Mouse (Mus musculus): ENCODE measurements at regions not wholly inside any gene's neighbourhood (a gene's known extent, or its start where the extent isn't known, plus 50 kb on each side); places are given as distances from the start of the nearest gene placed in this dataset.

GRCm38 (mm10) chr13:112058218-112058617 is 230.0 kb upstream of the Ankrd55 start:
- DNase-seq (ENCODE audit: low spot score), result no peak

DNA sequence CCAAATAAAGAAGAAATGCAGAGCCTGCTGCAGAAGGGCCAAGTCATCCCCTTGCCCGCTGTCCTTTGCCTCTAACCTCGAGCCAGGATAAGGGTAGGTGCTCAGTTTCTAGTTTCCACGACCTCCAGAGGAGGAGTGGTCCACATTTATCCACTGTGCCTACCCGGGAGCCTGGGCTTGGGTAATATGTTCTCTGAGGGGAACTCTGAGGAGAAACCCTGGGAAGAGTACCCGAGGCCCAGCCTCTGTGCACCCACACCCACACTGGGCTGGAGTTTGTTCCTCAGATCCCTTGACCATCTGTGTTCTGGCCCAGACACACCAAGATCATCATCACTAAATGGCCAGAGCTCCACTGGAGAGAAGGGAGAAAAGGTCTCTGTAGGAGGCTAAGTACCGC is 229.5 kb upstream of the Ankrd55 start:
- no peaks in the 10 kb centered on the region for H3K4me1 ChIP-seq (ENCODE audit: insufficient read depth, low read depth, low read length)
- peaks cover 4% of the 10 kb centered on the region for H3K27me3 ChIP-seq (ENCODE audit: insufficient read depth, low read length)
- no peak overlapping the region for H3K4me3 ChIP-seq (ENCODE audit: low read depth, low read length)
- no peaks in the 10 kb centered on the region for H3K36me3 ChIP-seq (replicated peaks)
- no peak for ATAC-seq (ENCODE audit: extremely low read depth, insufficient number of reproducible peaks, low FRiP score, poor library complexity, severe bottlenecking)
- no peaks in the 10 kb centered on the region for H3K9me3 ChIP-seq (replicated peaks)
- no peak for DNase-seq (ENCODE audit: low spot score)
- TF ChIP-seq TAL1 (conservative IDR thresholded peaks at IDR 0.05; ENCODE audit: low read depth, low read length) (no peak), CTCF (IDR thresholded peaks at IDR 0.05; ENCODE audit: low read depth, low read length) (no peak)

More at GRCm38 (mm10) chr13:112058218-112058617, 230.0 kb upstream of the Ankrd55 start:
- no peaks in the 10 kb centered on the region for H3K9me3 ChIP-seq (replicated peaks)
- TF ChIP-seq TAL1 (conservative IDR thresholded peaks at IDR 0.05; ENCODE audit: low read depth, low read length) (no peak), GATA1 (IDR thresholded peaks at IDR 0.05; ENCODE audit: borderline replicate concordance, low read length) (no peak), CTCF (IDR thresholded peaks at IDR 0.05; ENCODE audit: low read depth, low read length) (no peak), POLR2AphosphoS5 (IDR thresholded peaks at IDR 0.05; ENCODE audit: insufficient replicate concordance, low read depth, low read length) (no peak), GATA2 (IDR thresholded peaks at IDR 0.05; ENCODE audit: borderline replicate concordance, low read depth, low read length) (no peak)
- no peaks in the 10 kb centered on the region for H3K4me1 ChIP-seq (ENCODE audit: insufficient read depth, low read depth, low read length)
- peaks cover 4% of the 10 kb centered on the region for H3K27me3 ChIP-seq (ENCODE audit: insufficient read depth, low read length)
- H3K36me3 ChIP-seq (replicated peaks), result no peaks in the 10 kb centered on the region
- no peak for ATAC-seq (ENCODE audit: extremely low read depth, insufficient number of reproducible peaks, low FRiP score, poor library complexity, severe bottlenecking)
- no peak overlapping the region for H3K4me3 ChIP-seq (ENCODE audit: low read depth, low read length)

DNA sequence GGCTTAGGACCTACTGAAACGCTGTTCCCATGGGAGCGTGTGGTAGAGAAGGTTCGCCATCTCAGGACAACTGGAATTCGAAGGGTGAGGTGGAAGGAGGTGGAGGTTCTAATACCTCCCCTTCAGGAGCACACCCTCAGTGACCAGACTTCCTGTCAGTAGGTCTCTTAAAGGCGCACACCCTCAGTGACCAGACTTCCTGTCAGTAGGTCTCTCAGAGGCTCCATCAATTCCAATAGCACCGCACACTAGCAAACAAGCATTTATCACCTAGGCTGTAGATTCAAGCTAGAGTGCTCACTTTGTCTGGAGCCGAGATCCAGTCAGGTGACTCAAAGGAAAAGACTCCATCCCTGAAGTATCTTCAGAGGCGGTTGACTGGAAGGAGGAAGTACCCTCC is 226.2 kb upstream of the Ankrd55 start:
- Histone ChIP-seq H3K9me3 (replicated peaks) (no peaks in the 10 kb centered on the region), H3K36me3 (replicated peaks) (no peaks in the 10 kb centered on the region), H3K27me3 (ENCODE audit: insufficient read depth, low read length) (peaks cover 4% of the 10 kb centered on the region)

GRCm38 (mm10) chr13:112063409-112064111 is 224.7 kb upstream of the Ankrd55 start:
- no peak overlapping the region for H3K4me3 ChIP-seq (ENCODE audit: low read depth, low read length)
- no peaks in the 10 kb centered on the region for H3K9me3 ChIP-seq (replicated peaks)
- peaks cover 9% of the 10 kb centered on the region for H3K27me3 ChIP-seq (ENCODE audit: insufficient read depth, low read length)
- DNase-seq (ENCODE audit: low spot score) (no peak), ATAC-seq (ENCODE audit: extremely low read depth, insufficient number of reproducible peaks, low FRiP score, poor library complexity, severe bottlenecking) (no peak)
- no peak for TF ChIP-seq CTCF (IDR thresholded peaks at IDR 0.05; ENCODE audit: low read depth, low read length)
- TF ChIP-seq POLR2AphosphoS5 (IDR thresholded peaks at IDR 0.05; ENCODE audit: insufficient replicate concordance, low read depth, low read length), result no peak
- no peak for TF ChIP-seq TAL1 (conservative IDR thresholded peaks at IDR 0.05; ENCODE audit: low read depth, low read length)
- no peak for TF ChIP-seq GATA2 (IDR thresholded peaks at IDR 0.05; ENCODE audit: borderline replicate concordance, low read depth, low read length)
- no peak for TF ChIP-seq GATA1 (IDR thresholded peaks at IDR 0.05; ENCODE audit: borderline replicate concordance, low read length)
- H3K36me3 ChIP-seq (replicated peaks), result no peaks in the 10 kb centered on the region
- no peaks in the 10 kb centered on the region for H3K4me1 ChIP-seq (ENCODE audit: insufficient read depth, low read depth, low read length)

More for the DNA sequence above, 226.2 kb upstream of the Ankrd55 start:
- DNase-seq (ENCODE audit: low spot score), result no peak
- no peak overlapping the region for H3K4me3 ChIP-seq (ENCODE audit: low read depth, low read length)
- no peak for ATAC-seq (ENCODE audit: extremely low read depth, insufficient number of reproducible peaks, low FRiP score, poor library complexity, severe bottlenecking)
- no peaks in the 10 kb centered on the region for H3K4me1 ChIP-seq (ENCODE audit: insufficient read depth, low read depth, low read length)
- TF ChIP-seq TAL1 (conservative IDR thresholded peaks at IDR 0.05; ENCODE audit: low read depth, low read length), result no peak
- TF ChIP-seq GATA1 (IDR thresholded peaks at IDR 0.05; ENCODE audit: borderline replicate concordance, low read length), result no peak
- no peak for TF ChIP-seq POLR2AphosphoS5 (IDR thresholded peaks at IDR 0.05; ENCODE audit: insufficient replicate concordance, low read depth, low read length)
- TF ChIP-seq GATA2 (IDR thresholded peaks at IDR 0.05; ENCODE audit: borderline replicate concordance, low read depth, low read length), result no peak
- no peak for TF ChIP-seq CTCF (IDR thresholded peaks at IDR 0.05; ENCODE audit: low read depth, low read length)

DNA sequence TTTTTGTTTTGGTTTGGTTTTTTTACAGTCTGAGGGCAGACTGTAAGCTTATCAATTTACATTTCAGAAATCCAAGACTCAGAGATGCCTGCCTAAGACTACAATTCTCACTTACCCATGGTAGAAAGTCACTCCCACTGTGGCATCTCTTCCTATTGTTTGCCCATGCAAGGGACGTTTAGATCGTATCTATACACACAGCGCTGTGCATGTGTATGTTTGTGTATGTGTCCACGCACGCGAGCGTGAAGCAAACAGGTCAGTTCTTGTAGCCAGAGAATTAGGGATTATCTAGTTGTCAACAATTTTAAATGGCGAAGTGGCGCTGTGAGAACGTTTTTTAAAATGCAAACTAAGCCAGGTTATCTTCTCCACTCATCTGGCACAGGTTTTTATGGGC is 223.6 kb upstream of the Ankrd55 start:
- ATAC-seq (ENCODE audit: extremely low read depth, insufficient number of reproducible peaks, low FRiP score, poor library complexity, severe bottlenecking), result no peak
- Histone ChIP-seq H3K27me3 (ENCODE audit: insufficient read depth, low read length) (peaks cover 11% of the 10 kb centered on the region), H3K4me1 (ENCODE audit: insufficient read depth, low read depth, low read length) (no peaks in the 10 kb centered on the region), H3K9me3 (replicated peaks) (no peaks in the 10 kb centered on the region), H3K36me3 (replicated peaks) (no peaks in the 10 kb centered on the region), H3K4me3 (ENCODE audit: low read depth, low read length) (no peak overlapping the region)
- TF ChIP-seq GATA1 (IDR thresholded peaks at IDR 0.05; ENCODE audit: borderline replicate concordance, low read length), result no peak
- TF ChIP-seq CTCF (IDR thresholded peaks at IDR 0.05; ENCODE audit: low read depth, low read length), result no peak
- no peak for TF ChIP-seq GATA2 (IDR thresholded peaks at IDR 0.05; ENCODE audit: borderline replicate concordance, low read depth, low read length)
- no peak for TF ChIP-seq TAL1 (conservative IDR thresholded peaks at IDR 0.05; ENCODE audit: low read depth, low read length)
- no peak for TF ChIP-seq POLR2AphosphoS5 (IDR thresholded peaks at IDR 0.05; ENCODE audit: insufficient replicate concordance, low read depth, low read length)
- no peak for DNase-seq (ENCODE audit: low spot score)

DNA sequence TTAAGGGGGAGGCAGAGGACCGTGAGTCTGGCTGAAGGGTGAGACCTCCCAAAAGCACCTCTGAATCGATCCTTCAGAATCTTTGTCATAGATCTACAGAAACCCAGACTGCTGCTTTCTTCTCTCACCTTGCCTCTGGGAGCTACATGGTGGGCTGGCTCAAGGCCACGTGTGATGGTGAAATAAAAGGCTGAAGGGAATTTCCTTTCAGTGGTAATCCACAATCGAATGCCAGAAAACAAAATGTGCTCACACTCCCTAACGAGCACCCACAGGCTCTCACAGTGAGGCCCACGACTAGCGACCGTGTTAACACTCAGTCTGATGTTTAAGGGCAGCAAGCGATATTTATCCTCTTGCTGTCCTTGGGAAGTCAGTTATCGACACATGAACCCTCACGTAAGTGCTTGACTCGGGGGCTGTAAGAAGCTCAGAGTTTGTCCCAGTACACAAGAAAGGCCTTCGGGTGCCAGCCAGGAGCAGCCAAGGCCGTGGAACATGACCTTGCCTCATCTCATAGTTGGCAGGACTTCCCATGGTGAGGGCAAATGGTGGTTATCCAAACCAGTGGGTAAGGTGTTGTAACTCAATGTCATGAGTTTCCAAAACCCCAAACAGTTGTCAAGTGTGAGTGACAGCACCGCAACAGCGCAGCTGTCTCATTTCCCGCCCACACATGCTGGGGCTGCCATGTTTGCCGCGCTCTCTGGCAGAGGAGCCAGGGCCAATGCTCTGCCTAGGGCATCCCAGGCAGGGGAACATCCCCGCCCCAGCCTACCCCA is 221.0 kb upstream of the Ankrd55 start:
- TF ChIP-seq GATA1 (IDR thresholded peaks at IDR 0.05; ENCODE audit: borderline replicate concordance, low read length) (no peak), GATA2 (IDR thresholded peaks at IDR 0.05; ENCODE audit: borderline replicate concordance, low read depth, low read length) (no peak), CTCF (IDR thresholded peaks at IDR 0.05; ENCODE audit: low read depth, low read length) (no peak), TAL1 (conservative IDR thresholded peaks at IDR 0.05; ENCODE audit: low read depth, low read length) (no peak), POLR2AphosphoS5 (IDR thresholded peaks at IDR 0.05; ENCODE audit: insufficient replicate concordance, low read depth, low read length) (no peak)
- Histone ChIP-seq H3K4me3 (ENCODE audit: low read depth, low read length) (no peak overlapping the region), H3K9me3 (replicated peaks) (no peaks in the 10 kb centered on the region), H3K27me3 (ENCODE audit: insufficient read depth, low read length) (peaks cover 13% of the 10 kb centered on the region; the same call in 1 of the 2 replicates), H3K36me3 (replicated peaks) (no peaks in the 10 kb centered on the region), H3K4me1 (ENCODE audit: insufficient read depth, low read depth, low read length) (no peaks in the 10 kb centered on the region)
- DNase-seq (ENCODE audit: low spot score) (no peak), ATAC-seq (ENCODE audit: extremely low read depth, insufficient number of reproducible peaks, low FRiP score, poor library complexity, severe bottlenecking) (no peak)

All from G1E (cell line).